Mouse (Mus musculus) regulatory T cell (primary cell): ENCODE measurements around the gene Acaa1a.
"Not testable (repeated sequence)": the region's sequence is repeated elsewhere in the genome, so short reads cannot be mapped to it uniquely, and the experiment has no call there.

Source experiments
- in situ Hi-C: fragments of 300-600 bp; cut with MboI, MseI; formaldehyde crosslinking; loops from one replicate; pipeline ENCODE4 v1.15.1; 2025; ENCODE audit warnings: high pct_unique_total_duplicates

The Acaa1a gene

DNA sequence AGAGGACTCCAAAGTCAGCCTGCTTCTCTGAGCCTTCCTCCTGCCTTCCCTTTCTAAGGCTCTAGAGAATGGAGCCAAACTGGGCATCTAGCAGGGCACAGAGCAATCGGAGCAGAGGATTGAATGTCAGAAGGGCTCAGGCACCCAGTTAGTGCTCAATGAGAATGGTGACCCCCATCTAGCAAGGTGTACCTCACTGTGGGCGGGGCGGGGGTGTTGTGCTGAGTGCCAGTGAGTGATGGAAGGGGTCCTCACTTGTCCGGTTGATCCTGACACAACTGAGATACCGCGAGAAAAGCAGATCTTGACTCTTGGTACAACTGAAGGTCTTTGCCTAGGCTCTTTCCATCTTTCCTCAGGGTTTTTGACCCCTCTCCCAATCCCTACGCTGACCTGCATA, 370 bp upstream of the Acaa1a start:
- in situ Hi-C loops = no loop called here

DNA sequence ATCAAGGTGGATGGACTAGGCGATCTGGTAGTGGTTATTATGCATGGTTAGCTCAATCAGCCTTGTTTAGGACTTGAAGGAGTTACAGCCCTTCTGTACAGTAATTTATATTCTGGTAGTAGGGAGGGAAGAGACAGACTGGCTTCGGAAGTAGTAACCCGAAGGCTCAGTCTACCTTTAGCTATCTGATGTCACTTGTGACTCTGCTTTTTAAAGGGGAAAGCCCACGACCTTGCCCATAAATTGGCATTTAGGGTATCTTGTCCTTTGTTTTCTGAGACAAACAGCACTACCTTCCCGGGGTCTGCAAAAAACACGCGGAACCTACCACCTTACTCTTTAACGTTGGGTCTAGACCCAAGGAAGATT, 720 bp downstream of the Acaa1a start:
- in situ Hi-C loops = loop anchor here (10.0 kb wide), 1 partner anchor 415 kb away; the partner anchor contains the start of gene Ctdspl

DNA sequence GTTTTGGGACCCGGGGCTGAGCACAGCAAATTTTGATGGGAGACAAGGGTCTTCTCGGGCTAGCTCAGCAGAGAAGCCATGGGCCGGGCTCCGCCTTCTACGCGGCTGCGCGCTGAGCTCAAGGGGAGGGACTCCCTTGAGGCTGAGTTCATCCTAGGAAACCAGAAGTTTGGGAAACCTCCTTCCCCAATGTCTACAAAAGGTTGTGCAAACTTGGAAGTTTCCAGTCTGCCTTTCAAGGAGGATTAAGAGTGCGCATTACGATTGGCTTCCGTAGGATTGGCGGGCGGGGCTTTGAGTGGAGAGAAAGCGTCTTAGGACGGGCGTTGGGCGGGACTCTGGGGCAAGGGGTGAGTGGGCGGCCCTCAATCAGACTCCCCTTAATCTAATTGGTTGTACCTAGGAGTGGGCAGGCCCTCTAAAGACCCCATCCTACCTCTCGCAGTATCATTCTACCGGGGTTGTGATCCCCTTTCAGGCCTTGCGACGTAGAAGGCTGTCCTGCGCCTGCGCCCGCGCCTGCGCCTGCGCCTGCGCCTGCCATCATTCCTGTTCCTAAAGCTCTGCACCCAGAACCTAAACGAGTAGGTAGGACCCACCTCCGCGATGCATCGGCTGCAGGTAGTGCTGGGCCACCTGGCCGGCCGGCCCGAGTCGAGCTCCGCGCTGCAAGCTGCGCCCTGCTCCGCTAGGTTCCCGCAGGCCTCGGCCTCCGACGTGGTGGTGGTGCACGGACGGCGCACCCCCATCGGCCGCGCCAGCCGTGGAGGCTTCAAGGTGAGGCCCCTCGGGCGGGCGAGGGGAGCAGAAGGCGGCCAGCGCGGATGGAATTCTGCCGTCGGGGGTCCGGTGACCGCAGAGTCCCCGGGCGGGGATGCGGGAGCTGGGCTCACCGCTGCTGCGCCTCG, 1.7 kb downstream of the Acaa1a start, which contains the start of gene Myd88:
TSS of gene Myd88 (minus strand) at position 503 of the 908 bp plus-strand sequence.
- in situ Hi-C loops = loop anchor here (10.0 kb wide), 1 partner anchor 416 kb away; the partner anchor contains the start of gene Ctdspl

DNA sequence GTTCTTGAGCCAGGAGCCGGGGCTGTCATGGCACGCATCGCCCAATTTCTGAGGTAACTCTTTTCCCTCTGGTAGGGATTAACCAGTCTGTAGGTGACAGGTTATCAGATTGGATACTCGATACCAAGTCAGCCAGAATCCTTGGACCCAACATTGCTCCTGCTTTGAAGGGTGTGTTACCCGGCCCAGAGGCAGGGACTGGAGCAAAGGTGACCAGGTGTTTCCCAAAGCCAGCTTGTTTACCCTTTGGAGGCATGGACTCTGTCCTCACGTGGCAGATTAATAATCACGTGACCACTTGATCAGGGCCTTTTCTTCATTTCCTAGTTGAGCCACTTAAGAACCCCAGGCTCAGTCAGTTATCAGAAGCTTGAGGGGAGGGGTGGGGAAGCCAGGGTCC, 3.3 kb downstream of the Acaa1a start:
- in situ Hi-C loops = loop anchor here (10.0 kb wide), 1 partner anchor 418 kb away; the partner anchor contains the start of gene Ctdspl

DNA sequence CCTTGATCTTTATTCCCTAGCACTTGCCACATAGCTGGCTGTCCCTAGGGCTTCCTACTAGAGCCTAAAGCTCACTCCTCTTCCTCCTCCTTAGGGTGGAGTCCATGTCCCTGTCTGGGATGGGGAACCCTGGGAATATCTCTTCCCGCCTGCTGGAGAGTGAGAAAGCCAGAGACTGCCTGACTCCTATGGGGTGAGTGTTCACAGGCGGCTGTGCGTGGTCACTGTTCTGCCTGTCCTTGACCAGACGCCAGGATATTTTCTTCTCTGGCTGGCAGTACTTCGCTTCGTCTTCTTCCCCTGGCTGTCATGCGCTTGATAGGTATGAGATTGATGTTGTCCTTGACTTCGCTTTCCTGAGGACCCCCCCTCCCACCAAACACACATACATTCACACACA, 6.9 kb downstream of the Acaa1a start:
- in situ Hi-C loops = loop anchor here (5.0 to 10.0 kb wide), 3 partner anchors 101 to 422 kb away; partner anchors contain the start of gene Ctdspl

DNA sequence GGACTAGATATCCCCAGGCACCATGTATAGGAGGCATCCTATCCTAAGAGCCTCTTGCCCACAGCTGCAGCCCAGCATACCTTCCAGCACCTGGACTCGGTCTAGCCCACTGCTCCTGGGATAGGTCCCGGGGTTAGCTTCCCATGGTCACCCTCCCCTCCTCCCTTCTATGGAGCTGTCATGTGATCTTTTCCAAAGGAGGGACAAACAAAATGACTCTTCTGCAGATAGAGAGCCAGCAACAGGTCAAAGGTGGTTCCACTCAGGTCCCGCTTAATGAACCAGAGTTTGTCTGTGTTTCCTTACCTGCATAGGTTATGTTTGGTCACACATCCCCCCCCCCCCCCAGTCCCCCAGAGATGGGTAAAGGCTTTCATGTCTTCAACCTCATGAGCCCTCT, 11.1 kb downstream of the Acaa1a start:
- in situ Hi-C loops = no loop called here

DNA sequence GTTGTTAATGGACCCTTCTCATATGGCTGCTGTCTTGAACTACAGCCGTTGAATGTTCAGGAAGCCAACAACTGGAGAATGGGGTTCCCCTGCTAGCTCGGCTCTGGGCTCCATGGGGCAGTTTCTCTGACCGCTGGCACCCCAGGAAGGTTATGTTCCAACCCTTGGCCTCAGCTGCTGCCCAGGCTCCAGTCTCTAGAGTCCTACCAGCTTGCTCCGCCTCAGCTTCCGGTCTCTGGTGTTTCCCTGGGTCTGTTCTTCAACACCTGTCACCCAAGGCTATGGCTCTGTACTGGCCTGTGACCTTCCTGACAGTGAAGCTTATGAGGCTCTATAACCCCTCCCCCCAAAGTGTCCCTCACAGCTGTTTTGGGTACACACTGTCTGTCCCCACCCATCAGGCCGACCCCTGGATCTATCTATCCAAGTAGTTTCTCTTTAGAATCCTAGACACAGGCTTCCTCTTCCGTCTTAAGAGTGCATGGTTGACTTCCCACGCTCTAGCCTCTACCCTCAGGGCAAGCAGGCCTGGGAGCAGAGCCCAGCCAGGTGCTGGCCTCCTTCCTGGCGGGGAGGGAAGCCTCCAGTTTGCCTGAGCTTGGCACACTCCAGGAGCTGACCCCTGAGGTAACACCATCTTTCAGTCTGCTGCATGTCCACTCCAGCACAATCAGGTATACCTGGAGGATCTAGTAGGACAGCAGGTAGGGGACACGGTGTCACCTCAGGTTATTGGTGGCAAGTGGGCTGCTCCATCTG, 11.7 kb downstream of the Acaa1a start:
- in situ Hi-C loops = no loop called here

DNA sequence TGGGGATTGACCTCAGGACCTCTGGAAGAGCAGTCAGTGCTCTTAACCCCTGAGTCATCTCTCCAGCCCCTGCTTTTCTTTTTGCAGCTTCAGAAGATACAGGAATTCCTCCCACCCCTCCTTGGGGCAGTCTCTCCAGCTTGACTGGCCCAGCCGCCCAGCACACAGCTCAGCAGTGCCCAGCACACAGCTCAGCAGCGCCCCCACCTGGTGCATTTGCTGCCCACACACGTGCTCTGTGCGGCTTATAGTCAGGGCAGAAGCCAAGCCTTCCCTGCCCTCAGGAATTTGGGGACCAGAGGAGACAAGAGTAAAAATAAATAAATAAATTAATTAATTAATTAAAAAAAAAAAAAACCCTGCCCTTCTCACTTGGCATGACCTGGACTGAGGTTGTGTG, 12.6 kb downstream of the Acaa1a start:
- in situ Hi-C loops = no loop called here

DNA sequence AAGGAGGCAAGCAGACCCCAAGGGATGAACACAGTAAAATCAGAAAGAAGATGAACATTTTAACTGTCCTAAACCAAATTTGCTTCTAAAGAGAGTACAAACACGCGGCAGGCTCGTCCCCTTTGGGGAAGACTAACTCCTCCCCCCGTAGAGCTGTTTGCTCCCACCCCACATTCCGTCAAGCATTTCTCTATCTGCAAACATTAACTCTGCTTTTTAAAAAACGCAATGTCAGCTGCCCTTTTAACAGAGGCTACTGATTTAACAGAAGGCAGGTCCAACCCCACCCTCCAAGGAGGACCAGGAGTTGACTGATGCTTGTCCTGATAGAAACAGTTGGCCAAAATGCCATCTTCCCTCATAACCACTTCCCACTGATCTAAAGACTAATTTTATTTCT, 14.4 kb downstream of the Acaa1a start:
- in situ Hi-C loops = no loop called here

DNA sequence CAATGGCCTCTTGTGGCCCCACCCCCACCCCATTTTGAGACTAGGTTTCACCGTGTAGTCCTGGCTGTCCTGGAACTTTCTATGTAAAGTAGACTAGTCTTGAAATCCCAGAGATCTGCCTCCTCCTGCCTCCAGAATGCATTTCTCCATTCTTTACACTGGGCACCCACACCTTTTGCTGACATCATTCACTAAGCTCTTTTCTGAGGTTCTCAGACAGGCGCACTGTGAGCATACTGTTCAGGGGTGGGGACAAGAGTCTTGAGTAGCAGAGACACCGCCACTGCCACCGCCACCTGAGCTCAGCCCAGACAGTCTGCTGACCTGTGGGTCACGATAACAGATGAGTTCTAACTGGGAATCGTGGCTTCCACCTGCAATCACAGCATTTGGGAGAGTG, 16.5 kb downstream of the Acaa1a start:
- in situ Hi-C loops = loop anchor here (5.0 kb wide), 1 partner anchor 39 kb away; no protein-coding TSS in a partner anchor

DNA sequence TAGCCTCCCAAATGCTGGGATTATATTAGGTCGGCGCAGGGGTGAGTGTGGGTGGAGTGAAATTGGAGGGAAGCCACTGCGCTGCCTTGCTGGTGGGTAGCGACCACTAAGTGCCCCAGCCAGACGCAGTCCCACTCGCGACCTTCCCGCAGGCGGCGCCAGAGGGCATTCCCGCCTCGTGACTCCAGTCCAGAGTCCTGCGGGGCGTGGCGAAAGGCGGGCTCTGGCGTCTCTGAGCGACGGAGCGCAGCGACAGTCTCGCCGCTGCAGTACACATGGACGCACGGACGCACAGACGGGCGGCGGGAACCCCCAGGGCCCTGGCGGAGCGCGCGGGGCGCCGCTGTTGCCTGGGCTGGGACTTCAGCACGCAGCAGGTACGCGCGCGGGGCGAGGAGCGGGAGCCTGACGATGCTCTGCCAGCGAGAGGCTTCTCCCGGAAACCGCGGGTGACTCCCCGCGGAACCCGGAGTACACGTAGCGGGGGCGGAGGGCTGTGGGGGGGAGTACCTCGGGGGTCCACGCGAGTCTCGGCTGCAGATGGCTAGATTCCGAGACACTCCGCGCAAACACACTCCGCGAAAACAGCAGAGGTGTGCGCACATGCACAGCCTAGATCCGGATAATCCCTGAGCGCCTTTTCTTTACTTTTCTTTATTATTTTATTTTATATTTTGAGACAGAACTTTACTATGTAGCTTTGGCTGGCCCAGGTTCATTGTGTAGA, 18.0 kb downstream of the Acaa1a start, which contains the start of gene Xylb:
TSS of gene Xylb (plus strand) at position 51 of the 727 bp plus-strand sequence.
- in situ Hi-C loops = loop anchor here (5.0 kb wide), 1 partner anchor 40 kb away; no protein-coding TSS in a partner anchor

DNA sequence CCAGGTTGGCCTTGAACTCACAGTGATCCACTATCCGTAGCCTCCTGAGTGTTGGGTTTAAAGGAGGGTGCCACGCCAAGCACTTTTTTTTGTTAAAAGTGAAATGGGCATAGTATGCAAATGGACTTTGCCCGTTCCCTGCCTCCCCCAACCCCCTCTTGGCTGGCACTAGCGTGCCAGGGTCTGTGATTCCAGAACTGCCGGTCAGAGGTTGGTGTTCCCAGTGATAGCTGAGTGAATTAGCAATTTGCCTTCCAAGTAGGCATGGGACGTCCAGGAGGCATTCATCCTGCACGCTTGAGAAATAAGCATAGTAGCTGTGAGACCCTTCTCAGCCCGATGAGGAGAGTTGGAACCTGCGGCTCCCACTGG, 18.6 kb downstream of the Acaa1a start:
- in situ Hi-C loops = loop anchor here (5.0 kb wide), 1 partner anchor 41 kb away; no protein-coding TSS in a partner anchor

DNA sequence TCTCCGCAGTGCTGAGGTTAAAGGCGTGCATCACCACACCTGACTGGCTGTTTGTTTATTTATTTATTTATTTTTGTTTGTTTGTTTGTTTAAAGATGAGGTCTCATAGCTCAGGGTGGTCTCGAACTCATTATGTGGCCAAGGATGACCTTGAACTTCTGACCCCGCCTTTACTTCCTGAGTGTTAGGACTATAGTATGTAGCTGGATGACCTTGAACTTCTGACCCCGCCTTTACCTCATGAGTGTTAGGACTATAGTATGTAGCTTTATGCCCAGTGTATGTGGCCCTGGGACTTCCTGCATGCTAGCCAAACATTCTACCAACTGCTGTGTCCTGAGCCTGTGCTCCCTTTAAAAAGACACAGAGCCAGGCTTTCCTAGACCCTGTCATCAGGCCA, 21.9 kb downstream of the Acaa1a start:
- in situ Hi-C loops = no loop called here

DNA sequence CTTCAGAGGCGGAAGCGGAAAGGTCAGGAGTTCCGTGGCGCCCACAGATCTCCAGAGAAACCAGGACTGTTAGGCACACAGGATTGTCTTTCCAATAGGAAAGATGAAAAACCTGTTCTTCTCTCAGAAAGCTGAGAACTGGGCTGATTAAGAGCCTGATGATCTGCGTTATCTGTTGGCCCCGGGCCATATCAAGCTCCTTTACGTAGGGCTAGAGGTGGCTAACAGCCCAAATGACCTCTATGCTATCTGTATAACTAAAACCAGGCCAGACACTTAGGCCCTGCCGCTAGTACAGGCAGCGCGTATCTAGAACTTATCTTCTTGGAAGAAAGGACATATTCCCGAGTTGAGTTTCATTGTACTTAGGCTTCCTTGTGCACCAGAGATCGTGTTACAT, 23.8 kb downstream of the Acaa1a start:
- in situ Hi-C loops = no loop called here

DNA sequence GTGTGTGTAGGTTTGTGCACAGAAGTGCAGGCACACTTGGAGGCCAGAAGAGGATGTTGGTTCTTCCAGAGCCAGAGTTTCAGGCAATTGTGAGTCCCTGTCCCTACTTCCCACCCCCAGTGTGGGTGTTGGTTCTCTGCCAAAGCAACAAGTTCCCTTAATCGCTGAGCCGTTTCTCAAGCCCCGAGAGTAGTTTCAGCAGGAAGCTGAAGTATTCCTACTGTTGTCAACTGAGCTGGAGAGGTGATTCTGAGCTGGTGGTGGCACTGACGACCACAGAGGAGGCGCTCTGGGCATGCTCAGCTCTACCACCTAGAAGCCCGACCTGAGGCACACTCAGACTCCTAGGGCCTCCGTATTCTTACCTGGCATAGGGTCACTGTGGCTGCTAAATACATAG, 25.8 kb downstream of the Acaa1a start, which contains the start of gene Slc22a14:
TSS of gene Slc22a14 (minus strand) at position 270 of the 400 bp plus-strand sequence.
- in situ Hi-C loops = no loop called here

DNA sequence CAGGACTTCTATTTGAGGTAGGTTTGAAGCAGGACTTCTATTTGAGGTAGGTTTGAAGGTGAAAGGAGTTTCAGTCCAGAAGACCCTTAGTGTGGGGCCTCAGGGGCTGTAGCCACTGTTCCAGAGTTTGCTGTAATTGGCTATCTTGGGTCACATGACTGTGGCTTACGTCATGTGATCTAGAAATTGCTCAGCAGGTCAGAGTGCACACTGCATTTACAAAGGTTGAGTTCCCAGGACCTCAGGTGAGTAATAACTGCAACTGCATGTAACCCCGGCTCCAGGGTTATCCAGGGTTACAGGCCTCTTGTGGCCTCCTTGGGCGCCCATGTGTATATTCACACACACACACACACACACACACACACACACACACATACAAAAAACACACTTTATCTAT, 28.9 kb downstream of the Acaa1a start:
- in situ Hi-C loops = no loop called here

DNA sequence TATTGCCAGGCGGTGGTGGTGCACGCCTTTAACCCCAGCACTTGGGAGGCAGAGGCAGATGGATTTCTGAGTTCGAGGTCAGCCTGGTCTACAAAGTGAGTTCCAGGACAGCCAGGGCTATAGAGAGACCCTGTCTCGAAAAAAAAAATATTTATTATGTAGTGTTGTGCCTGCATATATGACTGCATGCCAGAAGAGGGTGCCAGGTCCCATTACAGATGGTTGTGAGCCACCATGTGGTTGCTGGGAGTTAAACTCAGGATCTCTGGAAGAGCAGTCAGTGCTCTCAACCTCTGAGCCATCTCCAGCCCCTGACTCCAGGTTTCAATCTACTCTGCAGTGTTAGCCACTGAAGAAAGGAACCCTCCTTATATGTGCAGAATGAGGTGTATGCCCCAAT, 31.3 kb downstream of the Acaa1a start:
- in situ Hi-C loops = not testable (repeated sequence)

DNA sequence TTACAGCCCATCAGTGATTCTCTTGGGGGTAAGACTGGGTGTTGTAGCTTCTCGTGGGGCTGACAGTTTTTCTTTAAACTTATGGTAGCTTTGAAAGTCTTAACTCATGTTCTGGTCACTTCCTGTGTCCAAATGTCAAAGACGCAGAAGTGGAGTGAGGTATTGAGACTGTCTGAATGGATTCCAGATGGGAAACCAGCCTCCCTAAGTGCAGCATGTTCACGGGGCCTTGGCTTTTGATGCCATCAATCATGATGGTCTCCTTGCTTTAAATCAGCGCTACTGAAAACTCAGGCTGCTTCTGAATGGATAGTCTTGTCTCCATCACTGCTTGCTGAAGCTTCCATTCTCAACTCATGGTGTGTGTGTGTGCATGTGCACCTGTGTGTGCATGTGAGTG, 31.8 kb downstream of the Acaa1a start:
- in situ Hi-C loops = no loop called here

DNA sequence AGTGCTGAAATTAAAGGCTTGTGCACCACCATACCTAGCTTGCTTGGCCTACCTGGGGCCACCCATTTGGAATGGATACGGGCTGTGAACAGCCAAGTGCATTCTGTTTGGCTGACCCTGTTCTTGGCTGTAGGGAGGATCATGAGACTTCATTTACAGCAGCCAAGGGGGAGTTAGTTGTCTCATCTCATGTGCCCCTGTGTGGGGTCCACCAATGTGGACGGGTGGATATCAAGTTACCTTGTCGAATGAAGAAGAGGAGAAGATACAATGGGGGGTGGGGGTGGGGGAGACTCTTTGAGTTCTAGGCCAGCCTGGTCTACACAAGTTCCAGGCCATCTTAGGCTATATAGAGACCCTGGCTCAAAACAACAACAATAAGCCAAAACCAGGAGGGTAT, 35.5 kb downstream of the Acaa1a start:
- in situ Hi-C loops = no loop called here

DNA sequence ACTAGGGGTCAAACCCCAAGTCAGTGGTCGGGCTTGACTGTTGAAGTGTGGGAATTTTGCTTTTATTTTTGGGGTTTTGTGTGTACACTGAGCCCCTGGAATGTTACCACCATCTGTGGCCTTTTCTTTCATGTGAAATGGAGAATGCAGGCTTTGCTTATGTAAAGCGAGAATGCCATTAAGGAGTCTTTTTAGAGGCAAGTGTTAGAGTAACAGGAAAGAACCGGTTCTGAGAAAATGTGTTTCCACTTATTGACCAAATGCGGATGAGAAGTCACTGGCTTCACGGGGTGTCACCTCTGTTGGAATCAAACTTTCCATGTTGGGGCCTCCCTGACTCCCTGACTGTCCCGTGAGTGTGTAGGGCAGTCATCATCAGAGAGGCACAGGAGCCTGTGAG, 36.1 kb downstream of the Acaa1a start:
- in situ Hi-C loops = no loop called here

DNA sequence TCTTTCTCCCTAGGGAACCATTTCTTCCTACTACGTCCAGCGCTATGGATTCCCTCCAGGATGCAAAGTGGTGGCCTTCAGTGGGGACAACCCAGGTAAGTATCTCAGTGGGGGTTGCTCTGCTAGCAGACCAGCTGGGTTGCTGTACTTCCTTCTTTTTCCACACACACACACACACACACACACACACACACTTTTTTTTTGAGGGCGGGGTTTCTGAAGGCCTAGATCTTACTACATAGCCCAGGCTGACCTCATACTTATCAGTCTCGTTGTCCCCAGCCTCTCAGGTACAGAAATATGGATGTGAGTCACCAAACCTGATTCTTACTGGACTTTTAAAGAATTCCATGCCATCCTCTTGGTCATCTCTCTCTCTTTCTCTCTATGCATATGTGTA, 38.8 kb downstream of the Acaa1a start:
- in situ Hi-C loops = no loop called here

DNA sequence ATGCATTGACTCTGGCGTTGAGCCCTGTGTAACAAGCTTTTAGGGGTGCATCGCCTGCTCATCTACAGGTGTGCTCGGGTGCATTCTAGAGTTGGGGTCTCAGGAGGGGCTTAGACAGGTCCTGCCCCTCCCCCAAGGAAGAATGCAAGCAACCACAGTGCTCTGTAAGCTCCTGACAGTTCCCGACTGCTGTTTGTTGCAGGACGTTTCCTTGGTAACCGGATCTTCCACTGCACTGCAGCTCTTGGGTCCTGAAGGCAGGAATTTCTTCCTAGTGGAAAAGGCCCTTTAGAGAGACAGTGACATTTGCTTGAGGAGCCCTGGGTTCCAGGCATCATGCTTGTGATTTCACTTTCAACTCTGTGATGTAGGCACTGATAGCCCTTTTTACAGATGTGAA, 43.1 kb downstream of the Acaa1a start:
- in situ Hi-C loops = no loop called here
